Mouse (Mus musculus): ENCODE measurements around the gene Vipr1. TPM values are rescaled to one million over a fixed set of nuclear protein-coding genes. Genes with fewer than 3 reads are reported as not detected.

Gene Vipr1
- total and polyA plus RNA-seq, 3 experiments, result 0.08 to 0.11 TPM; not detected in 1

DNA sequence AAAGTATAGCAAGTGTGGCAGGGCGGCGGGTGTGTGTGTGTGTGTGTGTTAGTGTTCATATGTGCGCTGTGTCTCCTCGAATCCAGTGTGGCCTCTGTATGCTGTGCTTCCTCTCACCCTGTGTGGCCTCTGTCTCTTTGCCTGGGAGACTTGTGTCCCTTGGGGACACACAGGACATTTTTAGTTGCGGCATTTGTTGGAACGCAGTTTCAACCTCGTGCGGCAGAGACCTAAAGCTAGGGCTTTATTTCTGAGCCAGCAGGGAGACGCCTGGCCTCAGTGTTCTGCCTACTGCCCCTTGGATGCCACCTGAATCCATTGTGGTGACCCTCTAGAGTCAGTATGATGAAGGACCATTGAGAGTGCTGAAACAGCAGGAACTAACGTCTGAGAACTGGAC lies 9.6 kb upstream of the Vipr1 start:
- no peaks in the 10 kb centered on the region for H3K79me2 ChIP-seq (replicated peaks; ENCODE audit: control insufficient read depth, extremely low read depth, insufficient read depth, poor library complexity, severe bottlenecking)
- no peak overlapping the region for H3K9ac ChIP-seq (ENCODE audit: insufficient read depth, low read depth)
- in situ Hi-C loops (cut with MboI; ENCODE audit: low pct_ligation_motif_present, low pct_unique_long_range_greater_than_20kb, low sequenced_read_pairs), result no loop called here
- H3K4me2 ChIP-seq (ENCODE audit: insufficient read depth, low read depth, poor library complexity, severe bottlenecking), result no peak overlapping the region
- H3K9me3 ChIP-seq (replicated peaks; ENCODE audit: low read length), result no peaks in the 10 kb centered on the region
- H3K36me3 ChIP-seq (replicated peaks in 1 of 2; ENCODE audit: control insufficient read depth in 1 of 2, insufficient read depth in 1 of 2, low read length in 1 of 2), result no peaks in the 10 kb centered on the region
- no peak overlapping the region for H3K27ac ChIP-seq (ENCODE audit: insufficient read depth, low read depth)
- no peak overlapping the region for H3K4me3 ChIP-seq (replicated peaks in 1 of 3; ENCODE audit: low read depth in 2 of 3, low read length in 2 of 3, poor library complexity in 1 of 3)
- dilution Hi-C loops (cut with MboI; ENCODE audit: extremely low pct_ligation_motif_present, extremely low pct_unique_long_range_greater_than_20kb, low sequenced_read_pairs), result no loop called here
- TF ChIP-seq MAZ (IDR thresholded peaks at IDR 0.05; ENCODE audit: low read depth, low read length) (no peak), MAFK (IDR thresholded peaks at IDR 0.05; ENCODE audit: insufficient replicate concordance, low read length) (no peak), ELF1 (IDR thresholded peaks at IDR 0.05; ENCODE audit: low read depth, low read length) (no peak), UBTF (IDR thresholded peaks at IDR 0.05; ENCODE audit: low read depth, low read length) (no peak), ZNF384 (IDR thresholded peaks at IDR 0.05; ENCODE audit: low read depth, low read length) (no peak), MXI1 (IDR thresholded peaks at IDR 0.05; ENCODE audit: low read depth, low read length) (no peak), E2F4 (IDR thresholded peaks at IDR 0.05; ENCODE audit: insufficient replicate concordance, low read depth, low read length) (no peak), PAX5 (IDR thresholded peaks at IDR 0.05; ENCODE audit: low read length) (no peak), BHLHE40 (IDR thresholded peaks at IDR 0.05; ENCODE audit: low read depth, low read length) (no peak), ZKSCAN1 (IDR thresholded peaks at IDR 0.05; ENCODE audit: borderline replicate concordance, low read depth, low read length) (no peak), MYC (IDR thresholded peaks at IDR 0.05; ENCODE audit: low read depth, low read length) (no peak), MAX (IDR thresholded peaks at IDR 0.05; ENCODE audit: low read length) (no peak), GABPA (IDR thresholded peaks at IDR 0.05; ENCODE audit: insufficient replicate concordance, low read depth, low read length) (no peak), USF2 (conservative IDR thresholded peaks at IDR 0.05; ENCODE audit: low read depth, low read length) (no peak), POLR2A (IDR thresholded peaks at IDR 0.05; ENCODE audit: low read depth, low read length) (no peak), POLR2AphosphoS2 (IDR thresholded peaks at IDR 0.05; ENCODE audit: low read depth, low read length) (no peak), TBP (conservative IDR thresholded peaks at IDR 0.05; ENCODE audit: low read depth, low read length) (no peak), IRF4 (IDR thresholded peaks at IDR 0.05; ENCODE audit: low read depth, low read length) (no peak)
- no peak for DNase-seq (ENCODE audit: extremely low read depth)
- peaks cover 0 to 28% of the 10 kb centered on the region in 2 experiments; a peak in 2 of 4 replicates for H3K4me1 ChIP-seq (ENCODE audit: control insufficient read depth in 1 of 2, insufficient read depth in 2 of 2)
- H3K27me3 ChIP-seq (replicated peaks), result peaks cover 14% of the 10 kb centered on the region

DNA sequence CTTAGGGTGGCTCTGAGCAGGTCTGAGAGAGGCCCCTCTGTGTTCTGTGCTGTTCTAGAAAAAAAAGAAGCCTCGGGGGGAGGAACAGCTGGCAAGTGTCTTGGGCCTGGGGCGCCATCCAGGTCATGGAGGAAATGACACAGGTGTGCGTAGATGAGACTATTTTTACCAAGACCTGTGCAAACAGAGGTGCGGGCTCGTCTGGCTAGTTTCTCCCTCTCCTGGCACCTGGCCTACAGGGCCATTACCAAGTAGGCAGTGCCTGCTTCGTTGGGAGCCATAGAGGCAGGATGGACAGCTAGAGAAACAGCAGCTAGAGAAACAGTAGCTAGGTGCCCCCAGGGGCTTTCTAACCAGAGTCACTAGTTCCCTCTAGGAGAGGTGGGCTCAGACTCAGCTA lies 9.2 kb upstream of the Vipr1 start:
- Histone ChIP-seq H3K4me3 (replicated peaks in 1 of 3; ENCODE audit: low read depth in 2 of 3, low read length in 2 of 3, poor library complexity in 1 of 3) (no peak overlapping the region), H3K27ac (ENCODE audit: insufficient read depth, low read depth) (no peak overlapping the region), H3K9me3 (replicated peaks; ENCODE audit: low read length) (no peaks in the 10 kb centered on the region), H3K4me2 (ENCODE audit: insufficient read depth, low read depth, poor library complexity, severe bottlenecking) (no peak overlapping the region), H3K27me3 (replicated peaks) (peaks cover 14% of the 10 kb centered on the region), H3K36me3 (replicated peaks in 1 of 2; ENCODE audit: control insufficient read depth in 1 of 2, insufficient read depth in 1 of 2, low read length in 1 of 2) (no peaks in the 10 kb centered on the region), H3K9ac (ENCODE audit: insufficient read depth, low read depth) (no peak overlapping the region), H3K79me2 (replicated peaks; ENCODE audit: control insufficient read depth, extremely low read depth, insufficient read depth, poor library complexity, severe bottlenecking) (no peaks in the 10 kb centered on the region), H3K4me1 (ENCODE audit: control insufficient read depth in 1 of 2, insufficient read depth in 2 of 2) (peaks cover 0 to 28% of the 10 kb centered on the region in 2 experiments; a peak in 2 of 4 replicates)
- TF ChIP-seq ZKSCAN1 (IDR thresholded peaks at IDR 0.05; ENCODE audit: borderline replicate concordance, low read depth, low read length) (no peak), CTCF (conservative IDR thresholded peaks at IDR 0.05 in 1 of 2, IDR thresholded peaks at IDR 0.05 in 1 of 2; ENCODE audit: low read depth in 2 of 2, low read length in 2 of 2) (no peak), JUND (conservative IDR thresholded peaks at IDR 0.05; ENCODE audit: low read depth, low read length) (no peak), ZC3H11A (IDR thresholded peaks at IDR 0.05; ENCODE audit: low read depth, low read length) (no peak), POLR2A (IDR thresholded peaks at IDR 0.05; ENCODE audit: low read depth, low read length) (no peak), ZNF384 (IDR thresholded peaks at IDR 0.05; ENCODE audit: low read depth, low read length) (no peak), PAX5 (IDR thresholded peaks at IDR 0.05; ENCODE audit: low read length) (no peak), EP300 (IDR thresholded peaks at IDR 0.05; ENCODE audit: low read length) (no peak), GABPA (IDR thresholded peaks at IDR 0.05; ENCODE audit: insufficient replicate concordance, low read depth, low read length) (no peak), TCF12 (IDR thresholded peaks at IDR 0.05; ENCODE audit: low read depth, low read length) (no peak), MEF2A (IDR thresholded peaks at IDR 0.05; ENCODE audit: borderline replicate concordance, low read depth, low read length) (no peak)
- no peak for DNase-seq (ENCODE audit: extremely low read depth)
- in situ Hi-C loops (cut with MboI; ENCODE audit: low pct_ligation_motif_present, low pct_unique_long_range_greater_than_20kb, low sequenced_read_pairs), result no loop called here
- dilution Hi-C loops (cut with MboI; ENCODE audit: extremely low pct_ligation_motif_present, extremely low pct_unique_long_range_greater_than_20kb, low sequenced_read_pairs), result no loop called here
